Mouse (Mus musculus) limb, embryonic 10.5 days (tissue): Measurements from ENCODE around the gene Dnah8. TPM values are rescaled to one million over a fixed set of nuclear protein-coding genes. Genes with fewer than 3 reads are reported as not detected.

Experiments used
- DNase-seq: peaks from one replicate; pipeline ENCODE4 v3.0.0-alpha.2; 2017; ENCODE audit warnings: low spot score
- H3K27ac ChIP-seq: fragments of 300-500 bp; sonication (generic); 2 replicates; pipeline ENCODE4 v1.5.1; 2016; ENCODE audit warnings: mild to moderate bottlenecking
- H3K27me3 ChIP-seq: fragments of 300-500 bp; sonication (generic); 2 replicates; pipeline ENCODE4 v1.6.1; 2016; ENCODE audit warnings: low read depth, mild to moderate bottlenecking; ENCODE audit not compliant: poor library complexity, severe bottlenecking
- H3K36me3 ChIP-seq: fragments of 300-500 bp; sonication (generic); 2 replicates; pipeline ENCODE4 v1.6.1; 2016; ENCODE audit warnings: mild to moderate bottlenecking, moderate library complexity
- H3K4me1 ChIP-seq: fragments of 300-500 bp; sonication (generic); 2 replicates; pipeline ENCODE4 v1.6.1; 2016
- H3K4me3 ChIP-seq: fragments of 300-500 bp; sonication (generic); 2 replicates; pipeline ENCODE4 v1.5.1; 2016; ENCODE audit warnings: mild to moderate bottlenecking, moderate library complexity
- H3K9me3 ChIP-seq: fragments of 300-500 bp; sonication (generic); replicated peaks from 2 replicates; pipeline ENCODE4 v1.6.1; 2016; ENCODE audit warnings: mild to moderate bottlenecking
- WGBS: fragments of 180-500 bp; shearing (Covaris S2); methylation state at CpG from one replicate; pipeline ENCODE4 v1.1.7; 2016; 5-methylcytosine and 5-hydroxymethylcytosine counted together
- polyA plus RNA-seq: library from polyadenylated mRNA; unstranded; fragments of >200 nt; fragmentation: Nextera tagmentation; extraction: Ambion mirVana; gene quantifications from 2 replicates; pipeline ENCODE4 v1.2.1, GENCODE M21; 2016

Dnah8 gene
- polyA plus RNA-seq, 1 experiment from 2014 or later, result 0.51 TPM

DNA sequence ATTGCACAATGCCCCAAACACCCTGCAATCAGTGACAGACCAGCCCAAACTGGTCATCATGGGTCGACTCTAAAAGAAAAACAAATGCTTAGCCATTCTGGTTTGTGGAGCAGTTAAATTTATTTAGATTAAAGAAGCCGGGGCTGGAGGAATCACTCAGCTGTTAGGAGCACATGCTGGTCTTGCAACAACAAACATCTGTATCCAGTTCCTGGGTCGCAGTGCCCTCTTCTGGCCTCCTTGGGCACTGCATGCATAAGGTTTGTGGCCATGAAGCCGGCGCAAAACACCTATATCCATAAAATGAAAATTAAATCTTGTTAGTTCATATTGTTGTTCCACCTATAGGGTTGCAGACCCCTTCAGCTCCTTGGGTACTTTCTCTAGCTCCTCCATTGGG lies 57.5 kb downstream of the Dnah8 start:
- Histone ChIP-seq H3K27ac (no peak overlapping the region), H3K27me3 (no peaks in the 10 kb centered on the region), H3K4me3 (no peak overlapping the region), H3K9me3 (no peaks in the 10 kb centered on the region), H3K4me1 (no peaks in the 10 kb centered on the region), H3K36me3 (no peaks in the 10 kb centered on the region)
- DNase-seq, result peak; percentile 70
- 18% methylated on average over 5 of the region's 5 CpGs for WGBS

- 92% methylated on average over 8 of the region's 8 CpGs for WGBS
- H3K27me3 ChIP-seq, result no peaks in the 10 kb centered on the region
- H3K36me3 ChIP-seq, result no peaks in the 10 kb centered on the region
- no peak overlapping the region for H3K27ac ChIP-seq
- H3K4me1 ChIP-seq, result peaks cover 10% of the 10 kb centered on the region; the same call in 1 of the 2 replicates
- no peak overlapping the region for H3K4me3 ChIP-seq
- no peaks in the 10 kb centered on the region for H3K9me3 ChIP-seq
- DNase-seq, result no peak
Measured at GRCm38 (mm10) chr17:30690181-30690580, 66.0 kb downstream of the Dnah8 start.

DNA sequence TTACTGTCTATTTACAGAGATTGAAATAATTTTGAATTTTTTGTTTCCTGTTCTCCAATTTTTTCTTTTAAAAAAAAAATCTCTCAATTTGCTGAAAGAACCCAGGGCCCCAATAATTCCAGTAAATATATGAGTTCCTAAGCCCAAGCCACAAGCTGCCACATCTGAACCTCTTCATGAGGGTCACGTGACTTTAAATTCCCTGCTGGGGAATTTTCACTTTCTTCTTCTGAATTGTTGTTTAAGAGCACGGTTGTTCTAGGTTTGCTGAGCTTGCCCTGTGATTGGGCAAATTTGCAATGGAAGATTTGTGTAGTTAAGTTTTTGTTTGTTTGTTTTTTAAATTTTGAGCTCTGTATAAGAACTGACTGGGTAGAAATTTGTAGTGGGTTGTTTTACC lies 67.3 kb downstream of the Dnah8 start:
- no peak for DNase-seq
- H3K36me3 ChIP-seq, result no peaks in the 10 kb centered on the region
- no peaks in the 10 kb centered on the region for H3K27me3 ChIP-seq
- no peaks in the 10 kb centered on the region for H3K9me3 ChIP-seq
- H3K27ac ChIP-seq, result no peak overlapping the region
- peaks cover 10% of the 10 kb centered on the region; the same call in 1 of the 2 replicates for H3K4me1 ChIP-seq
- 73% methylated on average over 2 of the region's 2 CpGs for WGBS
- H3K4me3 ChIP-seq, result no peak overlapping the region

DNA sequence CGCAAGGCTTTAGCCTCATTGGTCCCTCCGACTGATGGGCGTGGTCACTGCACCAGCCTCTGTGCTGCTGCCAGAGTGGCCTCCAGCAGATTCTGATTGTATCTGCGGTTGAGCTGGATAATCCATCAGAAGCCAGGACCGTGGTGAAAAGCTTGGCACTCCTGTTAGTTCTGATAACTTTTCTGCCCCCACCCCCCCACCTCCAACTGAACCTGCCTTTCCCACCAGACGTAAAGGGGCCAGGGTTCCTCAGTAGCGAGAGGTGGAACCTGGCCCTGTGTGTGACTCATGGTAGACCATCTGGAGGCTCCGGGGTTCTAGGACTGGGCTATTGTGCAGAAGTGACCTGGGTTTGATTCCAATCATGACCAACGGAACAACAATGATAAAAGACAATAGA lies 70.1 kb downstream of the Dnah8 start:
- no peak for DNase-seq
- Histone ChIP-seq H3K36me3 (no peaks in the 10 kb centered on the region), H3K4me3 (no peak overlapping the region), H3K27ac (no peak overlapping the region), H3K9me3 (no peaks in the 10 kb centered on the region), H3K4me1 (peaks cover 5% of the 10 kb centered on the region; the same call in 1 of the 2 replicates), H3K27me3 (no peaks in the 10 kb centered on the region)
- 81% methylated on average over 9 of the region's 9 CpGs for WGBS

DNA sequence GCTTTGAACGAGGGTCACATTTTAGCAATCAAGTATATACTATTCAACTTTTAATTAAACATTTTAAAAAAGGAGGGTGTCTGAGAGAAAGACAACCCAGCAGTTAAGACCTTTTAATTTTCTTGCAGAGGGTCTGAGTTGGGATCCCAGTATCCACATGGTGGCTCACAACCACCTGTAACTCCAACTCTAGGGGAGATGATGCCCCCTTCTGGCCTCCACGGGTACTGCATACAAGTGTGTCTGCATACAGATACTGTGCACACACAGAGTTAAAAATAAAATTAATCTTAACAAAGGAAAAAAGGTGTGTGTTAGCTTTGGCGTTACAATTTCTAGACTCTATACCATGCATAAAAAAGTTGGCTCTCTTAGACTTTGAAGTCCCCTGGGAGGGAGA lies 90.6 kb downstream of the Dnah8 start:
- Histone ChIP-seq H3K4me1 (no peaks in the 10 kb centered on the region), H3K9me3 (no peaks in the 10 kb centered on the region), H3K36me3 (no peaks in the 10 kb centered on the region), H3K27me3 (no peaks in the 10 kb centered on the region), H3K27ac (no peak overlapping the region), H3K4me3 (no peak overlapping the region)
- WGBS, result 82% methylated on average over 3 of the region's 3 CpGs
- no peak for DNase-seq

DNA sequence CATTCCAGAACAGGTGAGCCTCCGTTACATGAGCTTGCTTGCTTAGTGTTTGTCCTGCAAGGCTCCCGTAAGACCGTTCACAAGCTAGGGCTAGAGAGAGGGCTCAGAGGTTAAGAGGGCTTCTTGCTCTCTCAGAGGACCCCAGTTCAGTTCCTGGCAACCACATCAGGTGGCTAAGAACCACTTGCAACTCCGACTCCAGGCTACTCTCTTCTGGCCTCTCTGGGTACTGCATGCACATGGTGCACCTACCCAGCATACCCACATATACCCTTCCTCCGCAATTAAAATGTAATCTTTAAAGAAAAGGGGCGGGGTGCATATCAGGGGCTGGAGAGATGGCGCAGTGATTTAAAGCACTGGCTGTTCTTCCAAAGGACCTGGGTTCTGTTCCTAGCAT lies 94.0 kb downstream of the Dnah8 start:
- no peak for DNase-seq
- Histone ChIP-seq H3K9me3 (no peaks in the 10 kb centered on the region), H3K27me3 (no peaks in the 10 kb centered on the region), H3K4me3 (no peak overlapping the region), H3K27ac (no peak overlapping the region), H3K4me1 (no peaks in the 10 kb centered on the region), H3K36me3 (no peaks in the 10 kb centered on the region)
- 95% methylated on average over 7 of the region's 7 CpGs for WGBS

DNA sequence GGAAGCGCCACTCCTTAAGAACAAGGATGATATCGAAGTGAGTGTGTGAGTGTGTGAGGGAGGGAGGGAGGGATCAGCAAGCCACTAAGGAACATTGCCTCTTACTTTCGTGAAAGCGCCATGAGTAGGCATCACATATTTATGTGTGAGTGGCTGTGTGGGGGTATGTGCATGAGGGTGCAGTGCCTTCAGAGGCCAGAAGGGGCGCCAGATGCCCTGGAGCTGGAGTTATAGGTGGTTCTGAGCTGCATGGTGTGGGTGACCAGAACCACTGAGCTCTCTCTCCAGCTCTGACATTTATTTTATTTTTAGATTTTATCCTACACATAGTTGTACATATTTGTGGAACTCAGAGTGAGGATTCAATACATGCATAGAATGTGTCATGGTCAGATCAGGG lies 94.9 kb downstream of the Dnah8 start:
- H3K36me3 ChIP-seq, result no peaks in the 10 kb centered on the region
- no peak overlapping the region for H3K27ac ChIP-seq
- DNase-seq, result no peak
- H3K27me3 ChIP-seq, result no peaks in the 10 kb centered on the region
- H3K9me3 ChIP-seq, result no peaks in the 10 kb centered on the region
- WGBS, result 88% methylated on average over 5 of the region's 5 CpGs
- H3K4me3 ChIP-seq, result no peak overlapping the region
- H3K4me1 ChIP-seq, result no peaks in the 10 kb centered on the region

GRCm38 (mm10) chr17:30727788-30728187 lies 103.6 kb downstream of the Dnah8 start:
- no peak overlapping the region for H3K27ac ChIP-seq
- no peak for DNase-seq

GRCm38 (mm10) chr17:30732736-30733135 lies 108.6 kb downstream of the Dnah8 start:
- DNase-seq, result no peak
- Histone ChIP-seq H3K27me3 (no peaks in the 10 kb centered on the region), H3K36me3 (no peaks in the 10 kb centered on the region), H3K27ac (no peak overlapping the region), H3K4me3 (no peak overlapping the region), H3K4me1 (peaks cover 3% of the 10 kb centered on the region; the same call in 1 of the 2 replicates), H3K9me3 (no peaks in the 10 kb centered on the region)
- 81% methylated on average over 3 of the region's 3 CpGs for WGBS

More at GRCm38 (mm10) chr17:30727788-30728187, 103.6 kb downstream of the Dnah8 start:
- Histone ChIP-seq H3K9me3 (no peaks in the 10 kb centered on the region), H3K4me1 (peaks cover 2% of the 10 kb centered on the region; the same call in 1 of the 2 replicates), H3K27me3 (no peaks in the 10 kb centered on the region), H3K4me3 (no peak overlapping the region), H3K36me3 (no peaks in the 10 kb centered on the region)
- WGBS, result 54% methylated on average over 4 of the region's 4 CpGs

GRCm38 (mm10) chr17:30734770-30735169 lies 110.6 kb downstream of the Dnah8 start:
- Histone ChIP-seq H3K27me3 (no peaks in the 10 kb centered on the region), H3K4me3 (no peak overlapping the region), H3K4me1 (peaks cover 3% of the 10 kb centered on the region; the same call in 1 of the 2 replicates), H3K9me3 (no peaks in the 10 kb centered on the region), H3K36me3 (no peaks in the 10 kb centered on the region), H3K27ac (no peak overlapping the region)
- 89% methylated on average over 8 of the region's 8 CpGs for WGBS
- DNase-seq, result no peak

GRCm38 (mm10) chr17:30735454-30735853 lies 111.3 kb downstream of the Dnah8 start:
- Histone ChIP-seq H3K36me3 (no peaks in the 10 kb centered on the region), H3K4me3 (no peak overlapping the region), H3K4me1 (peaks cover 3% of the 10 kb centered on the region; the same call in 1 of the 2 replicates), H3K27ac (no peak overlapping the region), H3K9me3 (no peaks in the 10 kb centered on the region), H3K27me3 (no peaks in the 10 kb centered on the region)
- 92% methylated on average over 2 of the region's 2 CpGs for WGBS
- no peak for DNase-seq

- Histone ChIP-seq H3K4me1 (peaks cover under 1% of the 10 kb centered on the region; the same call in 1 of the 2 replicates), H3K9me3 (no peaks in the 10 kb centered on the region), H3K36me3 (no peaks in the 10 kb centered on the region), H3K27ac (no peak overlapping the region), H3K27me3 (no peaks in the 10 kb centered on the region), H3K4me3 (no peak overlapping the region)
- 45% methylated on average over 6 of the region's 6 CpGs for WGBS
- DNase-seq, result peak; percentile 64
Measured at GRCm38 (mm10) chr17:30737797-30738196, 113.6 kb downstream of the Dnah8 start.

GRCm38 (mm10) chr17:30739769-30740168 lies 115.6 kb downstream of the Dnah8 start:
- no peaks in the 10 kb centered on the region for H3K9me3 ChIP-seq
- DNase-seq, result no peak
- no peaks in the 10 kb centered on the region for H3K27me3 ChIP-seq
- no peak overlapping the region for H3K4me3 ChIP-seq
- no peaks in the 10 kb centered on the region for H3K36me3 ChIP-seq
- WGBS, result 93% methylated on average over 3 of the region's 3 CpGs
- H3K27ac ChIP-seq, result no peak overlapping the region
- H3K4me1 ChIP-seq, result no peaks in the 10 kb centered on the region

GRCm38 (mm10) chr17:30743947-30744346 lies 119.8 kb downstream of the Dnah8 start:
- no peak overlapping the region for H3K27ac ChIP-seq
- H3K9me3 ChIP-seq, result no peaks in the 10 kb centered on the region
- H3K27me3 ChIP-seq, result no peaks in the 10 kb centered on the region
- no peaks in the 10 kb centered on the region for H3K36me3 ChIP-seq
- no peak overlapping the region for H3K4me3 ChIP-seq
- 77% methylated on average over 3 of the region's 3 CpGs for WGBS
- no peaks in the 10 kb centered on the region for H3K4me1 ChIP-seq
- no peak for DNase-seq
